Mouse (Mus musculus) T-cell, adult 2 months (primary cell): ENCODE data around the gene Dhx37.
A peak's percentile ranks its signal among the peaks of the same experiment; 100 is the strongest.

Source experiments
- DNase-seq: peaks from one replicate; pipeline ENCODE4 v3.0.0; 2022; ENCODE audit warnings: low spot score

The Dhx37 gene

GRCm38 (mm10) chr5:125433793-125434337 is at the start of gene Dhx37:
Dhx37 (minus strand) TSS chr5:125434121.
- peak; percentile 94 for DNase-seq

- no peak for DNase-seq
Observed at GRCm38 (mm10) chr5:125482474-125482873, 48.6 kb upstream of the Dhx37 start.

DNA sequence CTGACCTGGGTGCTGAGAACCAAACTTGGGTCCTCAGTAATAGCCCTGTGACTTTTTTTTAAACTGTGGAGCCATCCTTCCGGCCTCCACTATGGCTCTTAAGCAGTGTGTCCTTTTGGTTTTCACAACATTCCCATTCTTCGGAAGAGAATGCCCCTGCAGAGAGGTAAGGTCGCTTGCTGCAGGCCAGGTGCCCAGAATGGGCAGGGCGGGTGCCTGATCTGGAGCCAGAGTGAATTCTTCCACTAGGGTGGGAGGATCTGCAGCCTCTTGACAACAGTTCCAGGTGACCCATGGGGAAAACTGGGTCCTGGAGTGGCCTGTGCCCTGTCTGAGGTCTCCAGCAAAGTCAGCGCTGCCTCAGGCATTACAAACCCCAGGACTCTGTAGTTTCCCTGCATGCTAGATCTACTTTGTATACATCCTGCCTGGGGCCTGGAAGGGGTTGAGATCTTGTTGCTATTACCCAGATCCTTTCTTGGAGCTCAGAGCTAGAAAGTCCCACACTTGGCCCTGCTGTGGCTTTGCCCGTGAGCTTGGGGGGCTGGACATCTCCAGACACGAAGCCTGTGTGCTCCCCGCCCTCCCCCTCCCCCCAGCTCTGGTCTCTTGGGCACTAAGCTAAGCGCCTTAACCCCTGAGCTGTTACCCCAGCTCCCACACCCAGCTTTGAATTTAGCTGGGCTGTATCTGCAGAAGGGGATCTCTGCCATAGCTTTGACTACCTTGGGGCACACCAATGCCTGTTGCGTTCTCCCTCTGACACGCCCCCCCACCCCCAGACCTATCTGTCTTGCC is 46.7 kb upstream of the Dhx37 start:
- no peak for DNase-seq

DNA sequence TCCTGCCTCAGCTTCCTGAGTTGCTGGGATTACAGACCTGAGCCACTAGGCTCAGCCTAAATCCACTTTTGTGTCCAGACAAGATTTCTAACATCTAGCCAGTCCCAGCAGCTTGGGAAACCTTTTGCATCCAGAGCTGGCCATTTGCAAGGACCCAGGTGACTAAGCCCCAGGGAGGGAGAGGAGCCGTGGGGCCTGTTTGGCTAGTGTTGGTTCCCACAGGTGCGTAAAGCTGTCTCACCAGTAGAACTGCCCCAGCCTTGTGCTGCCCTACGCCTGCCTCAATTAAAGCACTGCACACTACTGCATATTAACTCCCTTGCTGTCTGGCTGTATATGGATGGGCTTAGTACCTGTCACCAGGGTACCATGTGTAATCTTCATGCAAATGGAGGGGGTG is 45.5 kb upstream of the Dhx37 start:
- no peak for DNase-seq

- DNase-seq = no peak
Observed at GRCm38 (mm10) chr5:125478037-125478436, 44.1 kb upstream of the Dhx37 start.

GRCm38 (mm10) chr5:125477533-125477932 is 43.6 kb upstream of the Dhx37 start:
- DNase-seq = no peak

DNA sequence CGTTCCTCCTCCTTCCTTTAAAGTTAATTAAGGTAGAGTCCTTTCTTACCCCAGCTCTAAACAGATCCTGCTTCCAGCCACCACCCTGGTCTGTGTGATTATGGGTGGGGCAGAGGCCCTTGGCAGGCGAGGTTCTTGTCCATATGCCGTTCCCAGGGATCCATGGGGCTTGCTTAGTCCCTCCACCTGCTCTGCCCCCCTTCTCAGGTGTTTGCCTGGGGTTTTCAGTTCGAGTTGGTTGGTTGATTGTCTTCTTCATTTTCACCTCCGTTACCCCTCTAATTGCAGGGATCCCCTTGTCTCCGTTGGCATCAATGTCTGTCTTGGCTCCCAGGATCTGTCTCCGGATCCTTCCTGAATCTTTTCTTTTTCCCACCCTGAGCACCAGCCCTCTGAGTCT is 42.9 kb upstream of the Dhx37 start:
- DNase-seq = no peak

GRCm38 (mm10) chr5:125476286-125476625 is 42.3 kb upstream of the Dhx37 start:
- no peak for DNase-seq

DNA sequence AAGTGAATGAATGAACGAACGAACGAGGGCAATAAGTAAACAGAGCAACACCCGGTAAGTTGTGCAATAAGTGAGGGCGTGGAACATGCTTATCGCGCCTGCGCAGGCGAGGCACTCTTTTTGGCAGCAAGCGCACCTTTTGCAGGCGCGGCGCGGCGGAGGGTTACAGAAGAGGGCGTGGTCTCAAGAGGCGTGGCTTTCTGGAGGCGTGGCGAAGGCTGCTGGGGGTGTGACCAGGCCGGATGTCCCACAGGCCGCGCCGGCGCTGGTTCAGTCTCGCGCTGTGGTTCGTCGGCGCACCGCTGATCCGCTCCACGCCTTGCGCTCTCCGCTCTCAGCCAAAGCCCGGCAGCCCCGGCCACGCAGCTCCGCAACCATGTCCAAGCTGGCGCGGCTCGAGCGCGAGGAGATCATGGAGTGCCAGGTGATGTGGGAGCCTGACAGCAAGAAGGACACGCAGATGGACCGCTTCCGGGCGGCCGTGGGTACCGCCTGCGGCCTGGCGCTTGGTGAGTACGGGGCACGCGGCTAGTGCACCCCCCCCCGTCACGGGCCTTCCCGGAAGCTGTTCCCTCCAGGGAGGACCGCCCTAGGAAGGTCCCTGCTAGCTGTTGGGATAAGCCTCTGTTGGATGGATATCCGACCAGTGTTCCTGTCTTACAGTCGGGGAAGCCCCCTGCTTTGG is 41.8 kb upstream of the Dhx37 start, which contains the start of gene Aacs:
Gene Aacs (plus strand): TSS at position 214 of the 685 bp plus-strand sequence.
- peak; percentile 97 for DNase-seq

DNA sequence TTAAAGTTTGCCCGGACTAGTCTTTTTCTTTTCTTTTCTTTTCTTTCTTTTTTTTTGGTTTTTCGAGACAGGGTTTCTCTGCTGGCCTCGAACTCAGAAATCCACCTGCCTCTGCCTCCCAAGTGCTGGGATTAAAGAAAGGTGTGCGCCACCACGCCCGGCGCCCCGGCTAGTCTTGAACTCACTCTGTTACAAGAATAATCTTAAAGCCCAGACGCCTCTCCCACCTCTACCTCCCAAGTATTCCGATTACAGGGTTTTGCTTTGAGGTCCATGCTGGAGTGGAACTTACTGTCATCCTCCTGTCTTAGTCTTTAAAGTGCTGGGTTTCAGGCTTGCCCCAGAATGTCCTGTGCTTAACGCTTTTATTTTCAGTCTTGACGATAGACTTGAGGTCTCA is 41.1 kb upstream of the Dhx37 start:
- no peak for DNase-seq

DNA sequence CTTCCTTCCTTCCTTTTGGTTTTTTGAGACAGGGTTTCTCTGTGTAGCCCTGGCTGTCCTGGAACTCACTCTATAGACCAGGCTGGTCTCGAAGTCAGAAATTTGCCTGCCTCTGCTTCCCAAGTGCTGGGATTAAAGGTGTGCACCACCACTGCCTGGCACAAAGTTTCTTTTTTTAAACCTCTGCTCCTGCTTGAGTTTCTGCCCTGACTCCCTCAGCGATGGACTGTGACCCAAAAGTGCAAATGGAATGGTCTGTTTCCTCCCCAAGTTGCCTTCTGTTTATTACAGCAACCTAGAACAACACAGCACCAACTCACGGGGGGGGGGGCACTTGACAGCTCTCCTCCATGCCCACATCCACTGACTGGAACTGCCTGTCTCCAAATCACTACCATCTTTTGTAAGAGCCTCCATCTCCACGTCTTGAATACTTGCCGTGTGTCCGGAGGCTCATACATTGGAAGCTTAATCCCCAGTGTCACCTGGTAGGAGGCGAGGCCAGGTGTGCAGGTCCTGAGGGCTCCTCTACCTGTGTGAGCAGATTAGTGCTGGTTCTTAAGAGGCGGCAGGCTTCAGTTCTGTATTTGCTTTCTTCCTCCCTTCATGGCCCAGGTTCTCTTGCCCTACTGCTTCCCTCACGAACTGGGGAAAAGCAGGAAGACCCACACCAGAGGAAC is 39.0 kb upstream of the Dhx37 start:
- no peak for DNase-seq

- no peak for DNase-seq
Observed at GRCm38 (mm10) chr5:125470713-125471112, 36.8 kb upstream of the Dhx37 start.

GRCm38 (mm10) chr5:125467261-125467660 is 33.3 kb upstream of the Dhx37 start:
- no peak for DNase-seq

GRCm38 (mm10) chr5:125466483-125466882 is 32.6 kb upstream of the Dhx37 start:
- no peak for DNase-seq

- DNase-seq = peak; percentile 96
Observed at GRCm38 (mm10) chr5:125465701-125466106, 31.8 kb upstream of the Dhx37 start.

DNA sequence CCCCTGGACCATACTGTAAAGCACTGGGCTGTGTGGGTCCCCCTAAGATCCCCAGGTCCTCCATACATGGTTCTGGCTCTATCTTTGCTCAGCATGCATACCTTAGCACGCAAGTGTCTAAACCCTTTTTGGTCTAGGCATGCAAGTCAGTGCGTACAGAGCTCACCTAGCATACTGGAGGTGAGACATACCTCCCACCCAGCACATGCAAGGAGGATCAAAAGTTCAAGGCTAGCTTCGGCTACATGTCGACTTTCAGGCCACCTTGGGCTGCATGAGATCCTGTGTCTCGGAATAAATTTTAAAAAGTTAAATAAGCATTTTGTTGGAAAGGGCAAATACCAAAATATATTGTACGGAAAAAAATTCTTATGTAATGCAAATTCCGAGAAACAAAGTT is 31.3 kb upstream of the Dhx37 start:
- no peak for DNase-seq

GRCm38 (mm10) chr5:125461868-125462445 is 28.0 kb upstream of the Dhx37 start:
- DNase-seq = peak; percentile 49

DNA sequence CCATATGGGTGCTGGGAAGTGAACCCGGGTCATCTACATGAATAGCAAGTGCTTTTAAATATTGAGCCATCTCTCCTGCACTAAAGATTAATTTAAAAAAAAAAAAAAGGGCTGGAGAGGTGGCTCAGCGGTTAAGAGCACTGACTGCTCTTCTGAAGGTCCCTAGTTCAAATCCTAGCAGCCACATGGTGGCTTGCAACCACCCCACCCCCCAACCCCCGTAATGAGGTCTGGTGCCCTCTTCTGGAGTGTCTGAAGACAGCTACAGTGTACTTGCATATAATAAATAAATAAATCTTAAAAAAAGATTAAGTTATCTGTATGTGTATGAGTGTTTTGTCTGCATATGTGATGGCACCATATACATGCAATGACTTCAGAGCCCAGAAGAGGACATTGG is 26.7 kb upstream of the Dhx37 start:
- DNase-seq = no peak

- no peak for DNase-seq
Observed at GRCm38 (mm10) chr5:125457538-125457937, 23.6 kb upstream of the Dhx37 start.

- no peak for DNase-seq
Observed at GRCm38 (mm10) chr5:125456100-125456499, 22.2 kb upstream of the Dhx37 start.

- no peak for DNase-seq
Observed at GRCm38 (mm10) chr5:125452573-125452972, 18.7 kb upstream of the Dhx37 start.

DNA sequence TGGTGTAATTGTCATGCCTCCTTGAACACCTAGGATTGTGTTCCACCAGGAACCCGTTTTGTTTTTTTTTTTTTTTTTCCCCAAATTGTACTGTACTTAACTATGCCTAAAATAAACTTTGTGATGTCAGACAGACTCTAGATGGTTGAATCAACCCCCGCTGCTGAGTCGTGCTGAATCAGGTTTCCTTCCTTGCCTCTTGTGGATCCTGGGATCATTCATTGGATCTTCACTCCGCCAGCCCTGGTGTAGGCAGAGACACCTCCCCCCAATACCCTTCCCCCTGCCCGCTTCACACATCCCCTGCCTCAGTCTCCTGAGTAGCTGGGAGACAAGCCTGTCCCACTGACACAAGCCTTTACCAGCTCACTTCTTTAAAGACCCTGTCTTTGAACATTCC is 15.4 kb upstream of the Dhx37 start:
- no peak for DNase-seq
